Mouse (Mus musculus) cortical plate, adult 2 months (tissue): ENCODE measurements around the gene Upk2. TPM values are rescaled to one million over a fixed set of nuclear protein-coding genes. Genes with fewer than 3 reads are reported as not detected.

ENCODE experiments used
- H3K27ac ChIP-seq: fragments of 200-500 bp; 2 replicates; pipeline ENCODE4 v1.5.1; 2012; ENCODE audit warnings: low read length, control low read depth, inconsistent platforms; ENCODE audit not compliant: insufficient read depth
- H3K4me1 ChIP-seq: fragments of 200-500 bp; 2 replicates; pipeline ENCODE4 v1.6.1; 2011; ENCODE audit warnings: low read length; ENCODE audit not compliant: control insufficient read depth, insufficient read depth
- H3K4me3 ChIP-seq: fragments of 200-500 bp; 2 replicates; pipeline ENCODE4 v1.5.1; 2011; ENCODE audit warnings: mild to moderate bottlenecking, low read length, control low read depth; ENCODE audit not compliant: insufficient read depth
- CTCF ChIP-seq: fragments of 200-500 bp; IDR thresholded peaks from 2 replicates; pipeline ENCODE4 v1.5.1; 2011; ENCODE audit warnings: mild to moderate bottlenecking, control low read depth, low read length; ENCODE audit not compliant: insufficient read depth; ENCODE audit errors: extremely low read depth
- POLR2A ChIP-seq: fragments of 200-500 bp; IDR thresholded peaks from 2 replicates; pipeline ENCODE4 v1.6.1; 2011; ENCODE audit warnings: mild to moderate bottlenecking, low read length, control low read depth; ENCODE audit not compliant: insufficient read depth; ENCODE audit errors: extremely low read depth
- polyA plus RNA-seq: library from polyadenylated mRNA; depleted of rRNA; stranded (reverse); fragments of >200 nt; gene quantifications from 2 replicates; pipeline ENCODE4 v1.2.3, GENCODE M21; 2012

Upk2 gene
- polyA plus RNA-seq, 1 experiment, result not detected

DNA sequence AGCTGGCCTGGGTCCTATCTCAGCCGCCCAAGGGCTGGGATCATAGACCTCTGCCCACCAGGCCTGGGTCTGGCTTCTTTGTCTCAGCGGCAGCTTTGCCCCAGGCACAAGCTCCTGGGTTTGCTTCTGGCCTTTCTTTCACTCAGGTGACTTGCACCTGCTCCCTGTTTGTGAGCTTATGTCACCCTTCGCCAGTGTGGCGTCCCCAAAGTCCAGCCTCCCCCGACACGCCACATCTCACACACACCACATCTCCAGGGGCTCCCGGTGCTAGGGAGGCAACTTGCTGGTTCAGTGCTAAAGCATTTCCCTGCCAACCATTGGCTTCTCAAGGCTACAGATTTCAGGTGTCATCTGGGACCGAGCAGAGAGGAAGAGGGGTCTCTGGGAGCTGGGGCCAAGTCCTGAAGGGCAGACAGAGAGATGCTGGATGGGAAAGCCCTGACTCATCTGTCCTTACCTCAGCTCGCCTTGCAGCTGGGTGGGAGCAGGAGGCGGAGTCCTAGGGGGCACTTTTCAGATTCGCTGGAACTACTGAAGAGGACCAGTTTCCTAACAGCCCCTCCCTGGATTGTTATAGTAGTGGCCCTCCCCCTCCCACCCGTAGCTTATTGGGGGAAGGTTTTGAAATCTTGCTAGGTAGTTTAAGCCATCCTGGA lies 42.2 kb upstream of the Upk2 start:
- Histone ChIP-seq H3K4me3 (no peak overlapping the region), H3K27ac (no peak overlapping the region), H3K4me1 (peaks cover 8% of the 10 kb centered on the region)
- TF ChIP-seq CTCF (no peak), POLR2A (no peak)

DNA sequence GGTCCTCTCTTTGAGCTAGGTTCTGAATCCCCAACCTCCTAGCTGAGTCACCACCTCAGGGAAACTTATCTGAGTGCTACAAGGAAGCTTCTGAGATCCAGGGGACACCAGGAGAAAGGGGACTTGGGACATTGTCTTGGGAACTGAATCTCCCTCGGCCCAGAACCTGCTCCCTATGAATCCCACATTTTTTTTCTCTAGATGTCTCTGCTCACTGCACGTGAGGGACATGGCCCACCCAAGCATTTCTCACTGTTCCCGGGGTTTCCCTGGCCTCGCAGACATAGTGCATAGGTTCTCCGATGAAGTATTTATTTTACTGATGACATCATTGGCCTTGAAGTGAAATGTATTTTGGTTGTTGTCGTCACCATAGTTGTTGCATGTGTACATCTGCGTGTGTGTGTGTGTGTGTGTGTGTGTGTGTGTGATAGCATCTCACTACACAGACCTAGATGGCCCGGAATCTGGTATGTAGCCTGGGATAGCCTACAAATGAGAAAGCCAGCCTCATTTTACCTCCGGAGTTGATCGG lies 41.1 kb upstream of the Upk2 start:
- H3K4me3 ChIP-seq, result no peak overlapping the region
- no peak for TF ChIP-seq POLR2A
- no peak for TF ChIP-seq CTCF
- peaks cover 8% of the 10 kb centered on the region for H3K4me1 ChIP-seq
- H3K27ac ChIP-seq, result no peak overlapping the region

DNA sequence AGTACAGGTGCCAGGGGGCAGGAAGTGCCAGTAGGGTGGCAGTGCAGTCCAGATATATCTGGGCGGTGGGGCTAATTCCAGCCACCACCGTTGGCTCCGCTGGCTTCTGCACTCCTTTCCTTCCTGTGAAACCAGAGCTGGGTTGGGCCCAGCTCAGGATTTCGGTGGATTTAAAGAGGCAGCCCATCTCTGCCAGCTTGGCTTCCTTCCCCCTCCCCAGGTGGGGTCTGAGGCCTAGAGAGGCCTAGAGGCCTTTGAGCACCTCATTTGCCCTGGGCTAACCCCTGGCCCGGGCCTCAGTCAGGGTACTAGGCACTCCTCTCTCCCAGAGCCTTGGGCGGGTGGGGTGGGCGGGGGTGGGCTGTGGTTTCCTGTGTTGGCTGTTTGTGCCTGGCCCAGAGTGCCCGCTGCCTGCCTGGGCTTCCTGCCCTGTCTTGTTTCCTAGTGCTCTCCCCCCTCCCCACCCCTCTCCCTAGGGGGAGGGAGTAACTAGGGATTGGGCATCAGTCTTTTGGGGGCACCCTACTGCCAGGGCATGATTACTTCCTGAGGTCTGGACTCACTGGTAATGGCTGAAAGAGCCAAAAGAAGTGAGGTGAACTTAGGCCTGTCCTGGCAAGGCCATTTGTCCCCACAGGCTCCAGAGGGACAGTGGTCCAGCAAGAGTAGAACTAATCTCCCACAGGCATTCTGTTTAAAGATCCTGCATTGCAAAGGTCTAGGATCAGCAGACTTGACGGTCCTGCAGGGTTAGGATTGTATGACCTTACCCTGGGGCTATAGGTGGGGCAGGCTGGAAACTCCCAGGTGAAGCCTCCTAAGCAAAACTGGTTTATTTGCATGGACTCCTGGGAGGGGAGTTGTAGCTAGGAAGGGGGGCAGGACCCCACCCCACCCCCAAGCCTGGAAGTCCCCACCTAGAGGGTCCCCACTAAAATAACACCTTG lies 40.4 kb upstream of the Upk2 start:
- Histone ChIP-seq H3K4me1 (peaks cover 8% of the 10 kb centered on the region), H3K27ac (peak overlapping the region; percentile 84), H3K4me3 (no peak overlapping the region)
- TF ChIP-seq POLR2A, result no peak
- no peak for TF ChIP-seq CTCF

GRCm38 (mm10) chr9:44494261-44494862 lies 39.6 kb upstream of the Upk2 start:
- Histone ChIP-seq H3K4me3 (no peak overlapping the region), H3K27ac (peak overlapping the region; percentile 84), H3K4me1 (peaks cover 8% of the 10 kb centered on the region)
- no peak for TF ChIP-seq POLR2A
- no peak for TF ChIP-seq CTCF

GRCm38 (mm10) chr9:44492631-44493461 lies 38.1 kb upstream of the Upk2 start:
- H3K27ac ChIP-seq, result peak overlapping the region; percentile 84; the same call in 1 of the 2 replicates

DNA sequence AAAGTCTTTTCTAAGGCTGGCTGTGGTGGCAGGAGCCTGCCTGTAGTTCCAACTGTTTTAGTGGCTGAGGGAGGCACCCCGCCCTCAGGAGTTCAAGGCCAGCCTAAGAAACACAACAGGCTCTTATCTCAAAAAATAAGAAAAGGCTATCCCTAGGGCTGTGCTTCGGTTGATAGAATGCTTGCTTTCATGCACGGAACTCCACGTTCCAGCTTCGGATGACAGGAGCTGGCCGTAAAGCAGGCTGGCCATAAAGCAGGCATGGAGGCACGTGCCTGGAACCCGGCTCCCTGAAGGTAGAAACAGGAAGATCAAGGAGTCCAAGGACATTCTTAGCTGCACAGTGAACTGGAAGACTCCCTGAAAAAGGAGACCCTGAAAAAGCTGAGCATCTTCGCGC lies 36.6 kb upstream of the Upk2 start:
- peaks cover 17% of the 10 kb centered on the region for H3K4me1 ChIP-seq

More at GRCm38 (mm10) chr9:44492631-44493461, 38.1 kb upstream of the Upk2 start:
- Histone ChIP-seq H3K4me3 (no peak overlapping the region), H3K4me1 (peaks cover 10% of the 10 kb centered on the region)
- no peak for TF ChIP-seq POLR2A

DNA sequence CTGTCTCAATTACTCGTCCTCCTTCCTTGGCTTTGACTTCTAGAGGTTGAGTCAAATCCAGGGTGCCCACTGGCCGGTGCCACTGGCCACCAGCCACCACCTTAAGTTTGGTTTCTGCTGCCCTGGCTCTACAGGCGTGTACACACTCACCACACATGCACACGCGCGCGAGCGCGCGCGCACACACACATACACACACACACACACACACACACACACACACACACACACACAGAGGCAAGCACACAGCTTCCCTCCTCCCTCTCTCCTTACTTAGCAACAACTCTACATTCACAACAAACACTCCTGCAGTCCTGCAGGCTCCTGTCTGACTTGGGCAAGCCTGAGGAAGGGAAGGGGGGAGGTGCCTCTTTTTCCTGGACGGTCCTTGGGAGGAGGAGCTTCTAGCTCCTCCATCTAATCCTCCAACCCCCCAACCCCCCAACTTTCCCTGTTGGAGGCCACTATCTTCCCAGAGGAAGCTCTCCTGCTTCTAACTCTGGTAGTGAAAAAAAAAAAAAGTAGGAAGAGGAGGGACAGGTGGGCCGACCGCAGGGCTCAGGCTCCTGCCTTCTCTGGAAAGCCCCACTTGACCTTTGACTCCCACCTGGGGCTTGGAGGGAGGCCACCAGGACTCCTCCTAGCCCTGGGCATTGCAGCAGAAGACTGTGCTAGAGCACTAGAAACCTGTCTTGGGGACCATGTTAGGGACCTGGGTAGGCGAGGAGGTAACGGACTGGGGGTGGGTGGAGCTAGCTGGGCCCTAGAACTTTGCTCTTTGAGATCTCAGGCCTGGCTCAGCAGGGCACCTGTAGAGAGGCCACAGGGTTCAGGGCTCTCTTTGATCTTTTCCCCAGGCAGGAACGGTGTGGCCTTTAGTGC lies 35.6 kb upstream of the Upk2 start:
- Histone ChIP-seq H3K27ac (no peak overlapping the region), H3K4me3 (no peak overlapping the region; the same call in 1 of the 2 replicates), H3K4me1 (peaks cover 21% of the 10 kb centered on the region)
- TF ChIP-seq POLR2A, result no peak
- TF ChIP-seq CTCF, result no peak

More for the DNA sequence above, 36.6 kb upstream of the Upk2 start:
- H3K4me3 ChIP-seq, result no peak overlapping the region
- no peak for TF ChIP-seq CTCF
- TF ChIP-seq POLR2A, result no peak
- H3K27ac ChIP-seq, result no peak overlapping the region

DNA sequence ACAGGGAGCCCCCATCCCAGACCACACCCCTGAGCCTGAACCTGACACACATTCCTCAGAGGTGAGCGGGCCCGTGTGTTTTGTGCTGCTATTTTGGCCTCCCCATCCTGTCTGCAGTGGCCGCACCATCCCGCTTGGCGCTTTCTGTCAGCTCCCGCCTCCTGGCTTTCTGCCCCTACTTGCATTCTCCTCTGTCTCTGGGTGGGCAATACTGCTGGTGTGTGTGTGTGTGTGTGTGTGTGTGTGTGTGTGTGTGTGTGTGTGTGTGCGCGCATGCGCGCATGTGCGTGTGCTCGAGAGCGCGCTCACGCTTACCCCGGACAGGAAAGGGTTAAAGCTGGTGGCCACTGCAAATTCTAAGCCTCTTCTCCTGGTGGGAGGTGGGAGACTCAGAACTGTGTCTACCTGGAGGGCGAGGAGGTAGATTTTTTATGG lies 34.9 kb upstream of the Upk2 start:
- H3K4me1 ChIP-seq, result peaks cover 23% of the 10 kb centered on the region
- no peak for TF ChIP-seq CTCF
- TF ChIP-seq POLR2A, result no peak
- peak overlapping the region; percentile 7; the same call in 1 of the 2 replicates for H3K4me3 ChIP-seq
- H3K27ac ChIP-seq, result no peak overlapping the region
